Mouse (Mus musculus) testis, adult 2 months (tissue): ENCODE results near the gene Ptprf.

ENCODE experiments used
- CTCF ChIP-seq: fragments of 200-500 bp; IDR thresholded peaks from 2 replicates; pipeline ENCODE4 v1.5.1; 2012; ENCODE audit warnings: low read depth, mild to moderate bottlenecking, inconsistent platforms, low read length, moderate library complexity; ENCODE audit not compliant: control insufficient read depth, insufficient read depth, insufficient replicate concordance
- POLR2A ChIP-seq: fragments of 200-500 bp; IDR thresholded peaks from 2 replicates; pipeline ENCODE4 v1.6.1; 2012; ENCODE audit warnings: low read depth, mild to moderate bottlenecking, inconsistent platforms, low read length, moderate library complexity; ENCODE audit not compliant: control insufficient read depth

DNA sequence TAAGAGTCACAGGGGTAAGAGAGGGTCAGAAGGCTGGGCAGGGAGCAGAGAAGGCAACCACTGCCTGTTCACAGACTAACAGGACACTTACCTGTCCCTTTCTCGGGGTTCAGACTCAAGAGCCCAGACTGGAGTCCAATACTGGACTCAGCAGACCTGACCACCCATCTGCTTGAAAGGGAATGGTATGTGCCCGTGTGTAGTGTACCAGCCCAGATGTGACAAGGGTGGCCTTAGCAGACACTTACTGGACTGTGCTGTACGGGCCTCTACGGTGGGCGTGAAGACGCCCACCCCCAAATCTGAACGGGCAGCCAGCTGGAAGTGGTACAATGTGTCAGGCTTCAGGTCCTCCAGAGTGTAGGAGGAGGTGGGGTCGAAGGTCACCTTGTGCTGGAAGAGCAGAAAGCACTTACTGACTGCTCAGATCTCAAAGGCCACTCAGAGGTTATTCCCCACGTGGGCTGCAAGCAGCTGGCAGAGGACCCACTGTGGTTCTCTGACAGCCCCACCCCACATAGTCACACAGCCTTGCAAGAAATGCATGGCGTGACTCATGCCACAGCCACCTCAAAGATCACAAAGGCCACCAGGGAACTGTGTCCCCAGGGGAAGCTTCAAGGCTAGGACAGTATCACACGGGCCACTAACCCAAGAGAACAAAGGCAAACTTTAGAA, 56.4 kb downstream of the Ptprf start:
- no peak for TF ChIP-seq CTCF
- TF ChIP-seq POLR2A: no peak
